Mouse (Mus musculus) forebrain, embryonic 11.5 days (tissue): Measurements from ENCODE around the gene Mia2. TPM values are rescaled to one million over a fixed set of nuclear protein-coding genes. Genes with fewer than 3 reads are reported as not detected.

Experiments
- ATAC-seq: fragments of 200-750 bp; cut with Nextera tagmentation; replicated peaks from 2 replicates; pipeline ENCODE4 v1.8.0; 2017; ENCODE audit warnings: moderate TSS enrichment; ENCODE audit not compliant: low FRiP score
- DNase-seq: peaks from one replicate; pipeline ENCODE4 v3.0.0-alpha.2; 2017; ENCODE audit warnings: low spot score
- H3K27ac ChIP-seq: fragments of 300-500 bp; sonication (generic); 2 replicates; pipeline ENCODE4 v1.5.1; 2014; ENCODE audit warnings: low read depth, low read length
- H3K27me3 ChIP-seq: fragments of 300-500 bp; sonication (generic); 2 replicates; pipeline ENCODE4 v1.6.1; 2014; ENCODE audit warnings: mild to moderate bottlenecking, low read length, mixed read lengths; ENCODE audit not compliant: control insufficient read depth, insufficient read depth
- H3K36me3 ChIP-seq: fragments of 300-500 bp; sonication (generic); 2 replicates; pipeline ENCODE4 v1.6.1; 2014; ENCODE audit warnings: mild to moderate bottlenecking, low read length, moderate library complexity, mixed read lengths; ENCODE audit not compliant: control insufficient read depth, insufficient read depth
- H3K4me1 ChIP-seq: fragments of 300-500 bp; sonication (generic); replicated peaks from 2 replicates; pipeline ENCODE4 v1.6.1; 2014; ENCODE audit warnings: low read length, mixed read lengths; ENCODE audit not compliant: control insufficient read depth, insufficient read depth
- H3K4me2 ChIP-seq: fragments of 300-500 bp; sonication (generic); 2 replicates; pipeline ENCODE4 v1.6.1; 2014; ENCODE audit warnings: low read depth, mild to moderate bottlenecking, low read length, moderate library complexity, mixed read lengths; ENCODE audit not compliant: severe bottlenecking
- H3K4me3 ChIP-seq: fragments of 300-500 bp; sonication (generic); 2 replicates; pipeline ENCODE4 v1.5.1; 2014; ENCODE audit warnings: low read depth, low read length
- H3K9ac ChIP-seq: fragments of 300-500 bp; sonication (generic); 2 replicates; pipeline ENCODE4 v1.6.1; 2014; ENCODE audit warnings: low read length
- H3K9me3 ChIP-seq: fragments of 300-500 bp; sonication (generic); 2 replicates; pipeline ENCODE4 v1.6.1; 2016; ENCODE audit warnings: low read length, mixed read lengths; ENCODE audit not compliant: control insufficient read depth
- WGBS: fragments of 180-500 bp; shearing (Covaris S2); extraction: QIAGEN DNeasy Blood & Tissue Kit; methylation state at CpG from one replicate; pipeline ENCODE4 v1.1.7; 2014; 5-methylcytosine and 5-hydroxymethylcytosine counted together
- polyA plus RNA-seq: library from polyadenylated mRNA; unstranded; fragments of >200 nt; fragmentation: Nextera tagmentation; extraction: Ambion mirVana; gene quantifications from 2 replicates; pipeline ENCODE4 v1.2.1, GENCODE M21; 2014

The Mia2 gene
- polyA plus RNA-seq, 1 experiment from 2014 or later, result 55.2 TPM

GRCm38 (mm10) chr12:59107926-59108325 lies 12.3 kb downstream of the Mia2 start:
- Histone ChIP-seq H3K27me3 (no peaks in the 10 kb centered on the region), H3K4me2 (no peak overlapping the region), H3K9me3 (no peaks in the 10 kb centered on the region), H3K4me3 (no peak overlapping the region), H3K36me3 (no peaks in the 10 kb centered on the region), H3K9ac (no peak overlapping the region), H3K27ac (no peak overlapping the region), H3K4me1 (no peaks in the 10 kb centered on the region)
- 93% methylated on average over 4 of the region's 4 CpGs for WGBS
- DNase-seq, result no peak
- no peak for ATAC-seq

GRCm38 (mm10) chr12:59117184-59117583 lies 21.6 kb downstream of the Mia2 start:
- Histone ChIP-seq H3K9me3 (no peaks in the 10 kb centered on the region), H3K4me1 (no peaks in the 10 kb centered on the region), H3K9ac (no peak overlapping the region), H3K27ac (no peak overlapping the region), H3K27me3 (no peaks in the 10 kb centered on the region), H3K4me2 (no peak overlapping the region), H3K36me3 (no peaks in the 10 kb centered on the region), H3K4me3 (no peak overlapping the region)
- no peak for DNase-seq
- ATAC-seq, result no peak
- 86% methylated on average over 3 of the region's 3 CpGs for WGBS

- no peaks in the 10 kb centered on the region for H3K9me3 ChIP-seq
- ATAC-seq (no peak), DNase-seq (no peak)
- WGBS, result 89% methylated on average over 2 of the region's 2 CpGs
- H3K4me1 ChIP-seq, result peaks cover 2% of the 10 kb centered on the region; the same call in 1 of the 2 replicates
- no peak overlapping the region for H3K4me2 ChIP-seq
- H3K27ac ChIP-seq, result no peak overlapping the region
- no peak overlapping the region for H3K9ac ChIP-seq
- H3K4me3 ChIP-seq, result no peak overlapping the region
- no peaks in the 10 kb centered on the region for H3K27me3 ChIP-seq
- no peaks in the 10 kb centered on the region for H3K36me3 ChIP-seq
Measured at GRCm38 (mm10) chr12:59125426-59125825, 29.8 kb downstream of the Mia2 start.

- no peak for DNase-seq
- Histone ChIP-seq H3K4me2 (no peak overlapping the region), H3K9me3 (no peaks in the 10 kb centered on the region), H3K4me1 (peaks cover 7% of the 10 kb centered on the region), H3K27me3 (no peaks in the 10 kb centered on the region), H3K36me3 (no peaks in the 10 kb centered on the region), H3K9ac (no peak overlapping the region), H3K27ac (no peak overlapping the region), H3K4me3 (no peak overlapping the region)
- WGBS, result 82% methylated on average over 10 of the region's 10 CpGs
- no peak for ATAC-seq
Measured at GRCm38 (mm10) chr12:59128501-59128900, 32.9 kb downstream of the Mia2 start.

- Histone ChIP-seq H3K4me2 (no peak overlapping the region), H3K27me3 (no peaks in the 10 kb centered on the region), H3K4me3 (no peak overlapping the region), H3K36me3 (no peaks in the 10 kb centered on the region), H3K4me1 (peaks cover 7% of the 10 kb centered on the region), H3K27ac (no peak overlapping the region), H3K9me3 (no peaks in the 10 kb centered on the region), H3K9ac (no peak overlapping the region)
- ATAC-seq, result no peak
- DNase-seq, result no peak
- 61% methylated on average over 7 of the region's 7 CpGs for WGBS
Measured at GRCm38 (mm10) chr12:59129038-59129437, 33.4 kb downstream of the Mia2 start.

- Histone ChIP-seq H3K27me3 (no peaks in the 10 kb centered on the region), H3K36me3 (no peaks in the 10 kb centered on the region)
Measured at GRCm38 (mm10) chr12:59129592-59129991, 34.0 kb downstream of the Mia2 start.

GRCm38 (mm10) chr12:59130249-59130648 lies 34.6 kb downstream of the Mia2 start:
- Histone ChIP-seq H3K9ac (peak overlapping the region; percentile 91; the same call in 1 of the 2 replicates), H3K36me3 (no peaks in the 10 kb centered on the region), H3K27ac (no peak overlapping the region), H3K4me3 (peak overlapping the region; percentile 75), H3K4me2 (peak overlapping the region; percentile 63), H3K4me1 (peaks cover 7% of the 10 kb centered on the region), H3K27me3 (no peaks in the 10 kb centered on the region), H3K9me3 (no peaks in the 10 kb centered on the region)
- WGBS, result 20% methylated on average over 3 of the region's 3 CpGs
- DNase-seq, result no peak
- ATAC-seq, result no peak

More at GRCm38 (mm10) chr12:59129592-59129991, 34.0 kb downstream of the Mia2 start:
- peak overlapping the region; percentile 63; the same call in 1 of the 2 replicates for H3K4me2 ChIP-seq
- no peaks in the 10 kb centered on the region for H3K9me3 ChIP-seq
- no peak overlapping the region for H3K9ac ChIP-seq
- H3K4me3 ChIP-seq, result peak overlapping the region; percentile 75
- peaks cover 7% of the 10 kb centered on the region for H3K4me1 ChIP-seq
- DNase-seq (peak; percentile 53), ATAC-seq (no peak)
- 0 out of 2 replicates have a peak overlapping the region, but pooled peaks have one; percentile 12 for H3K27ac ChIP-seq
- WGBS, result 18% methylated on average over 6 of the region's 6 CpGs

- under 1% methylated on average over 99 of the region's 100 CpGs for WGBS
- Histone ChIP-seq H3K4me3 (peak overlapping the region; percentile 75), H3K36me3 (no peaks in the 10 kb centered on the region), H3K27ac (peak overlapping the region; percentile 90), H3K4me1 (peaks cover 7% of the 10 kb centered on the region), H3K4me2 (peak overlapping the region; percentile 63), H3K27me3 (no peaks in the 10 kb centered on the region), H3K9me3 (no peaks in the 10 kb centered on the region), H3K9ac (peak overlapping the region; percentile 91)
- DNase-seq (peak; percentile 98), ATAC-seq (peak; percentile 97)
Measured at GRCm38 (mm10) chr12:59130651-59131577, 35.3 kb downstream of the Mia2 start.
